Mouse (Mus musculus): ENCODE measurements at regions not wholly inside any gene's neighbourhood (a gene's known extent, or its start where the extent isn't known, plus 50 kb on each side); places are given as distances from the start of the nearest gene placed in this dataset.

- no peak for DNase-seq (ENCODE audit: low spot score in 2 of 2)
Measured at GRCm38 (mm10) chr8:26283957-26284356, 164.6 kb downstream of the Gm45692 start.

DNA sequence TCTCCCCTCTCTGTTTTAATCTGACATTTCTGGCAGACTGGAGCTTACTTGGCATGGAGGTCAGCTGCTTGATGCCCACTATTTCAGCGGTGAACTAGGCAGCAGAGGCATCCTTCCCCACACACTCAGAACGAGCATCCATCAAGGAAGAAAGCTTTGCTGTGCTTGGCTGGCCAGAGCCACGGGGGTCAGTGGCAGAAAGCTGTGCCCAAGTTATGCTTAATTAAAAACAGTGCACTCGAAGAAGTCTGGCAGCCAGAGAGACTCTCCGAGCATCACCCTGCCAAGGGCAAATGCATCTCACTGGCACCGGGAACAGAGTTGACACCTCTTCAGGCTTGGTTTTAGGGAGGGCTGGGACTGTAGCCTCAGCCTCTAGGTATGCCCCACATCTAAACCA is 168.3 kb downstream of the Gm45692 start:
- no peak for DNase-seq (ENCODE audit: low spot score in 2 of 2)

GRCm38 (mm10) chr8:26288163-26288562 is 168.8 kb downstream of the Gm45692 start:
- DNase-seq (ENCODE audit: low spot score in 2 of 2): no peak

- DNase-seq (ENCODE audit: low spot score in 2 of 2): no peak
Measured at GRCm38 (mm10) chr8:26298066-26298804, 178.9 kb downstream of the Gm45692 start.

DNA sequence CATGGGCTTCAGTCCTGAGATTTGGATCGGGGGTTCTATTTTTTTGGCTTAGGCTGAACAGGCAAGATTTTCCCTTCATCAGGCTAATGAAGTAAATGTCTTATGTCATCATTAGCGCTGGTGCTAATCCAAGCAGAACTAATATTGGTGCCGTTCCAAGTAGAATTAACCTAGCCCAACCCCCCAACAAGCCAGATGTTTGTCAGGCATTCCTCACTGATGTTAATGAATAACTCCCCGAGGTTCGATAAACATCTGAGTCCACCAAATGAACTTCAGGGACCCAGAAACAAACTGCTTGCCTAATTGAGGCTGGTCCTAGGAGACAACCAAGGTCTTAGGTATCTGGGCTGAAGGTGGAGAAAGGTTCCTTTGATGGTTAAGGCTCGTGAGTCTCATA is 180.9 kb downstream of the Gm45692 start:
- no peak for DNase-seq (ENCODE audit: low spot score in 2 of 2)

DNA sequence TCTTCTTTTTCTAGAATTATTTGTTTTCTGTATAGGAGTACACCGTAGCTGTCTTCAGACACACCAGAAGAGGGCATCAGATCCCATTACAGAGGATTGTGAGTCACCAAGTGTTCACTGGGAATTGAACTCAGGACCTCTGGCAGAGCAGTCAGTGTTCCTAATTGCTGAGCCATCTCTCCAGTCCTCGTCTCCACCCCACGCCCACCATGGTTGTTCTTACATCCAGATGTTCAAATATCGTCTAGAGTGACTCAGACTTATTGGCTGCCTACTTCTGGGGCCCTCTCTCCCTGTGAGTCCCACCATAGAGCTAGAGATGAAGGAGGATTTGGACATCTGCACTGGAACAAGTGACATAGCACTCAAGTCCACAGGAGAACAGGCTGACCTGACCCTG is 182.6 kb downstream of the Gm45692 start:
- DNase-seq (ENCODE audit: low spot score in 2 of 2): no peak

- no peak for DNase-seq (ENCODE audit: low spot score in 2 of 2)
Measured at GRCm38 (mm10) chr8:26304566-26304965, 185.2 kb downstream of the Gm45692 start.

DNA sequence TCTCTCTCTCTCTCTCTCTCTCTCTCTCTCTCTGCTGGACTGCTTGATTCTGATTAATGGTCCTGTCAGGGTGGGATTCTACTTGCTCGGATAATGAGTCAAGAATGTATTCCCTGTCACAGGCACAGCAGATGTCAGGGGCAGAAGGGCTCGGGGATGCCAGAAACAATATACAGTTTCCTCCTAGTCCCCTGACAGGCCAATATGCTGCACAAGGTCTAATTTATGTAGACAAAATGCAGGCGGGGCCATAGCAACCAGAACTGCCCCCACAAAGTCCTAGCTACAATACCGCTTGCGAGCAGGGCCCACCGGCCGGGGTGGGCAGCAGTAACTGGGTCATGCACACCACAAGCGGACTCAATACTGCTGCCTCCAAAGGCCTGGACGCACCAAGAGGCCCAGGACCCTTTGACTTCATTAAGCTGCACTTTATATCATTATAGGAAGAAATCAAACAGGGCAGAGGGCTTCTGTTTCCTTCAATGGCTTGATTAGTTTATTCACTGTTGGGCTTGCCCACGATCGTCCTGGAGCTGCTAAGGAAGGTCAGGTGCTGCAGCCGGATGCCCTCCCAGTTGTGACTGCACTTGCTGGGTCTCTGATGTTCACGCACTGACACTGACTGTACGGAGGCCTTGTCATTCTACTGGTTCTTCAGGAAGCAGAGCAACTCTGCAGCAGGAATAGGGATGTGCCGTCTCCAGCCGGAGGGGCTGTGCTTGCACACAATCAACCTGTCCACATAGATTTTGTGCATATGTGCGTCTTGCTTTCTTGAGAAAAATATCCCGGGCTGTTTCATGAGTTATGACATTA is 185.9 kb downstream of the Gm45692 start:
- DNase-seq (ENCODE audit: low spot score in 2 of 2): no peak

DNA sequence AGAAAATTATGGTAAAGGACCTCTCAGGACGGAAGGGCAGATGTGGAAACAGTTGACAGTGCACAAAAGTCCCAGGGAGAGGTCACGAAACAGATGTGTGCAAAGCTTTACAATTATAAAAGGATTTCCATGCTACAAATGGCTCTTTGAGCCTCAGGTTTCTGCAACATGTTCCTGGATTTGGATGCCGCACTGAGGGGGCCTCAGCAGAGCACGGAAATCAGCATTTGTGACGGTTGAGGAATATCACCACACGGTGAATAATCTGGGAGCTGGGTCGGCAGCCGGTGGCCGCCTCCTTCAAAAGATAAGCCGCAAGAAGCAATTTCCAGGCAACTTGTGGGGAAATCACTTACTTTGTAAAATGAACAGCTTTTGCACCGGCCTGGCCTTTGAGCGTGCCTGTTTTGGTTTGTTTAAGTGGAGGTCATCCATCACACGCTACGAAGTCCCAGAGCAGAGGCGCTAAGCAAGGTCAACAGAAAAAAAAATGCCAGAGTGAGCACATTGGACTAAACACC is 188.8 kb downstream of the Gm45692 start:
- DNase-seq (ENCODE audit: low spot score in 2 of 2): no peak

DNA sequence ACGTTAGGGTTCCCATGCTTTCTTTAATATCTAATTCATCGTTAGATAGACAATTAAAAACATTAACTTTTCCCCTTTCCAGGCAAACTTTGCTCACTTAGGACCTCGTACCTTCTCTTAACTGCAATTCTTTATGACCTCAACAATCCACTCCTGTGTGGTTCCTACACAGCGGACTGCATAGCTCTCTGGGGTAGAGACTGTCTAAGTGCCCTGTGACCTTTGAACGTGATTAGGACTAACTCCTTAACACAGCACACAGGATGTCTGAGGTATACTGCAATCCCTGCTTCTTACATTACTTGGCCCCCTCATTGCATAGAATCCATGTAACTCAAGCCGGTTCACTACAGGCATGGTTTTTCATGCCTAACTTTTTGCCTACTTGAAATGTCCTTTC is 190.4 kb downstream of the Gm45692 start:
- no peak for DNase-seq (ENCODE audit: low spot score in 2 of 2)

DNA sequence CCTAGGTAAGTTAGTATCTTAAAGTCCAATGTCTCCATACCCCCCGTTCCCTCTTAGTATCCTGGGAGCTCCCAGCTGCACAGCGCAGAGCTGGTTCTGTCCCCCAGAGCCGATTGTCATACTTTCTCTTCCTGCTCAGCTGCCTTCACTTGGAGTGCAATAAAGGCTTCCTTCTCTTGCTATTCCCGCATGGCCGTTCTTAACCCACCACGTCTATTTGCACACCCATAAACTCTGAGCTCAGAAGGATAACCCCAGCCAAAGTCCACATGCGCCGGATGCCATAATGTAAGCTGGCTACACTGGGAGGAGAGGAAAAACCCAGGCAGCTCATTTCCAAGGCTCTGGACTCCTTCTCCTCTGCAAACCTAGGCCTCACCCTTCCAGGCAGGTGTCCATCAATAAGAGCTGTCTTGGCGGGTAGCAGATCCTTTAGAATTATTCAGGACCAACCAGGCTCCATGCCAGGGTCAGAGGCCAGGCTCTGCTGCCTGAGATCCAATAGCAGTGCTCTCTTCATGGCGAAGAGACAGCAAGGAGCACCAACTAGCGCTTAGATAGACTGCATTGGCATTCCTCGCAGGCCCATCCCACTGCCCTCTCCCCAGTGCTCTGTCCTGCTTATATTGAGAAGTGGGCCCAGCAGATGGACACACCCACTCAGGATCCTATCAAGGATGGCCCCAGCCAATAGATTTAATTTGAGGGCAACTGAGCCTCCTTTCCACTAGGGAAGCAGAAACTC is 204.4 kb downstream of the Gm45692 start:
- DNase-seq (ENCODE audit: low spot score in 2 of 2): no peak

DNA sequence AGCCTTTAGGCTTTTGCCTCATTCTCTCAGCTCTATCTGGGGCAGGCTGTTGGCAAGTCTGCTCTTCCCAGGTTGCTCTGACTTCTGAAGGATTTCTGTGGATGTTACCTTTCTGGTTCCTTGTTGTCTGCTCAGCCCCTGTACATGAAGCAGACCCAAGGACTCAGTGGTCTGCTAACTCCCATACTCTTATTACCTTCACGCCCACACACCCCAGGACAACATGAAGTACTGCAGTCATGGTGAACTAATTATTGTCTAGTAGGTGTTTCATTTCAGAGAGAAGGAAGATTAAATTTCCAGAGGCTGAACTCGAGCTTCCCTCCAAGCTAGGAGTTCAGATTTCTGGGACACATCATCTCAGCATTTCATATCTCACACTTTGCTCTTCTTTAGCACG is 205.3 kb downstream of the Gm45692 start:
- DNase-seq (ENCODE audit: low spot score in 2 of 2): no peak

- DNase-seq (ENCODE audit: low spot score in 2 of 2): no peak
Measured at GRCm38 (mm10) chr8:26329813-26330212, 210.5 kb downstream of the Gm45692 start.

- no peak for DNase-seq (ENCODE audit: low spot score in 2 of 2)
Measured at GRCm38 (mm10) chr8:26336906-26337650, 217.7 kb downstream of the Gm45692 start.

GRCm38 (mm10) chr8:26345078-26345477 is 225.7 kb downstream of the Gm45692 start:
- peak in 1 of 2 experiments; percentile 5 for DNase-seq (ENCODE audit: low spot score in 2 of 2)

- DNase-seq (ENCODE audit: low spot score in 2 of 2): no peak
Measured at GRCm38 (mm10) chr8:26349231-26349630, 229.9 kb downstream of the Gm45692 start.

DNA sequence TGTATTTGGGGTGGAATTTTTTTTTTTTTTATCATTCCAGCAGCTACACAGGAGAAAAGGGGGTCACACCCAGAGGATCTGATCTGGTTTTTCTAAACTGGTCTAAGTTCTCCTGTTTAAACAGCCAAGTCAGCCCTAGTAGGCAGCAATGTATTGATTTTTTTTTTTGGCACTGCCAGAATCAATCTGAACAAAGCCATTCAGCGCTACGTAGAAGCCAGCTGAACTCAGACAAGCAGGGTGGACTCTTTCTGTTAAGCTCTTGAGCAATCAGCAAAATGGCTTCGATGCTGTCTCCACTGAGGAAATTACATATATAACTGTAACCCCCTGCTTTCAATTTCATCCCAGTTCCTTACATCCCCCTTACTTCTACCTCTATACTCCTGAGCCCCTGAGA is 230.5 kb downstream of the Gm45692 start:
- DNase-seq (ENCODE audit: low spot score in 2 of 2): no peak

GRCm38 (mm10) chr8:26350616-26351015 is 231.3 kb downstream of the Gm45692 start:
- no peak for DNase-seq (ENCODE audit: low spot score in 2 of 2)

- peak; percentile 12 to 18 for DNase-seq (ENCODE audit: low spot score in 2 of 2)
Measured at GRCm38 (mm10) chr8:26351643-26352540, 232.6 kb downstream of the Gm45692 start.

GRCm38 (mm10) chr8:26352541-26353010 is 233.2 kb downstream of the Gm45692 start:
- DNase-seq (ENCODE audit: low spot score in 2 of 2): no peak
